Mouse (Mus musculus) CH12.LX (cell line): ENCODE measurements around the gene Slc5a1. TPM values are rescaled to one million over a fixed set of nuclear protein-coding genes. Genes with fewer than 3 reads are reported as not detected.

Experiments
- DNase-seq: peaks from one replicate; pipeline ENCODE4 v3.0.0-alpha.2; 2013; ENCODE audit errors: extremely low read depth
- H3K27ac ChIP-seq: 2 replicates; pipeline ENCODE4 v1.5.1; 2012; ENCODE audit warnings: low read depth, mild to moderate bottlenecking, control low read depth, moderate library complexity; ENCODE audit not compliant: insufficient read depth
- H3K27me3 ChIP-seq: replicated peaks from 2 replicates; pipeline ENCODE3; 2012; ENCODE audit warnings: inconsistent platforms
- H3K36me3 ChIP-seq, 2 experiments: replicated peaks in 1 of 2; 2 replicates each; pipeline versions ENCODE3 to v1.6.1; 2012; ENCODE audit warnings: inconsistent platforms in 1 of 2, low read length in 1 of 2, mild to moderate bottlenecking in 1 of 2, mixed read lengths in 1 of 2, moderate library complexity in 1 of 2; ENCODE audit not compliant: control insufficient read depth in 1 of 2, insufficient read depth in 1 of 2
- H3K4me1 ChIP-seq, 2 experiments: 2 replicates each; pipeline ENCODE4 v1.6.1; 2012; ENCODE audit warnings: inconsistent platforms in 1 of 2, moderate library complexity in 1 of 2; ENCODE audit not compliant: insufficient read depth in 2 of 2, control insufficient read depth in 1 of 2
- H3K4me2 ChIP-seq: 2 replicates; pipeline ENCODE4 v1.6.1; 2012; ENCODE audit warnings: low read depth, mild to moderate bottlenecking, control low read depth; ENCODE audit not compliant: poor library complexity, insufficient read depth, severe bottlenecking
- H3K4me3 ChIP-seq, 3 experiments: fragments of 150-350 bp in 1 of 3; sonication (generic) in 1 of 3; replicated peaks in 1 of 3; 2 replicates each; pipeline versions ENCODE3 to v1.5.1; 2011 to 2012; ENCODE audit warnings: low read depth in 2 of 3, low read length in 2 of 3, mild to moderate bottlenecking in 2 of 3, moderate library complexity in 2 of 3, control low read depth in 1 of 3, improper control_type of control experiment in 1 of 3, inconsistent platforms in 1 of 3, mixed read lengths in 1 of 3; ENCODE audit not compliant: poor library complexity in 1 of 3
- H3K79me2 ChIP-seq: replicated peaks from 2 replicates; pipeline ENCODE4 v1.6.1; 2012; ENCODE audit warnings: mild to moderate bottlenecking, moderate library complexity; ENCODE audit not compliant: control insufficient read depth, poor library complexity, insufficient read depth, severe bottlenecking; ENCODE audit errors: extremely low read depth
- H3K9ac ChIP-seq: 2 replicates; pipeline ENCODE4 v1.6.1; 2012; ENCODE audit warnings: low read depth, mild to moderate bottlenecking, control low read depth, moderate library complexity; ENCODE audit not compliant: insufficient read depth
- H3K9me3 ChIP-seq: replicated peaks from 2 replicates; pipeline ENCODE3; 2012; ENCODE audit warnings: low read length, inconsistent platforms, mixed read lengths
- BHLHE40 ChIP-seq: IDR thresholded peaks from 2 replicates; pipeline ENCODE4 v1.6.1; 2011; ENCODE audit warnings: mild to moderate bottlenecking, low read depth, low read length, improper control_type of control experiment
- CHD1 ChIP-seq: IDR thresholded peaks from 2 replicates; pipeline ENCODE4 v1.6.1; 2012; ENCODE audit warnings: low read depth, low read length, improper control_type of control experiment, inconsistent platforms
- CHD2 ChIP-seq: IDR thresholded peaks from 2 replicates; pipeline ENCODE4 v1.6.1; 2011; ENCODE audit warnings: low read length, improper control_type of control experiment
- E2F4 ChIP-seq: IDR thresholded peaks from 2 replicates; pipeline ENCODE4 v1.6.1; 2011; ENCODE audit warnings: low read depth, low read length, improper control_type of control experiment; ENCODE audit not compliant: insufficient replicate concordance
- ELF1 ChIP-seq: IDR thresholded peaks from 2 replicates; pipeline ENCODE4 v1.6.1; 2014; ENCODE audit warnings: low read depth, mild to moderate bottlenecking, inconsistent platforms, low read length, improper control_type of control experiment
- EP300 ChIP-seq: IDR thresholded peaks from 2 replicates; pipeline ENCODE4 v1.6.1; 2011; ENCODE audit warnings: low read length, improper control_type of control experiment
- GABPA ChIP-seq: IDR thresholded peaks from 2 replicates; pipeline ENCODE4 v1.6.1; 2012; ENCODE audit warnings: low read depth, low read length, improper control_type of control experiment, inconsistent platforms; ENCODE audit not compliant: insufficient replicate concordance
- HCFC1 ChIP-seq: IDR thresholded peaks from 2 replicates; pipeline ENCODE4 v1.6.1; 2012; ENCODE audit warnings: low read depth, mild to moderate bottlenecking, inconsistent platforms, low read length, improper control_type of control experiment
- IRF4 ChIP-seq: IDR thresholded peaks from 2 replicates; pipeline ENCODE4 v1.6.1; 2014; ENCODE audit warnings: low read depth, mild to moderate bottlenecking, inconsistent platforms, low read length, improper control_type of control experiment
- MAX ChIP-seq: IDR thresholded peaks from 2 replicates; pipeline ENCODE4 v1.6.1; 2011; ENCODE audit warnings: low read length, improper control_type of control experiment
- MEF2A ChIP-seq: IDR thresholded peaks from 2 replicates; pipeline ENCODE4 v1.6.1; 2014; ENCODE audit warnings: low read depth, mild to moderate bottlenecking, inconsistent platforms, low read length, improper control_type of control experiment, borderline replicate concordance
- NELFE ChIP-seq: IDR thresholded peaks from 2 replicates; pipeline ENCODE4 v1.6.1; 2011; ENCODE audit warnings: low read depth, low read length, improper control_type of control experiment
- POLR2A ChIP-seq: IDR thresholded peaks from 2 replicates; pipeline ENCODE4 v1.6.1; 2011; ENCODE audit warnings: low read depth, mild to moderate bottlenecking, improper control_type of control experiment, low read length
- POLR2AphosphoS2 ChIP-seq: IDR thresholded peaks from 2 replicates; pipeline ENCODE4 v1.6.1; 2011; ENCODE audit warnings: low read depth, low read length, improper control_type of control experiment
- RAD21 ChIP-seq: IDR thresholded peaks from 2 replicates; pipeline ENCODE4 v1.6.1; 2011; ENCODE audit warnings: low read depth, mild to moderate bottlenecking, low read length, improper control_type of control experiment, moderate library complexity
- RCOR1 ChIP-seq: conservative IDR thresholded peaks from 2 replicates; pipeline ENCODE4 v1.6.1; 2012; ENCODE audit warnings: low read depth, mild to moderate bottlenecking, inconsistent platforms, low read length, improper control_type of control experiment
- SMC3 ChIP-seq: IDR thresholded peaks from 2 replicates; pipeline ENCODE4 v1.6.1; 2011; ENCODE audit warnings: low read depth, low read length, improper control_type of control experiment
- TBP ChIP-seq: conservative IDR thresholded peaks from 2 replicates; pipeline ENCODE4 v1.6.1; 2011; ENCODE audit warnings: low read depth, low read length, improper control_type of control experiment
- ZKSCAN1 ChIP-seq: IDR thresholded peaks from 2 replicates; pipeline ENCODE4 v1.6.1; 2012; ENCODE audit warnings: low read depth, inconsistent platforms, low read length, improper control_type of control experiment, borderline replicate concordance
- dilution Hi-C: fragments of 300-500 bp; cut with MboI; formaldehyde crosslinking; loops from 2 replicates; pipeline ENCODE4 v1.14.3; 2020; ENCODE audit warnings: low sequenced_read_pairs; ENCODE audit not compliant: extremely low pct_unique_long_range_greater_than_20kb, extremely low pct_ligation_motif_present
- in situ Hi-C: fragments of 300-500 bp; cut with MboI; formaldehyde crosslinking; loops from 3 replicates; pipeline ENCODE4 v1.14.3; 2019; ENCODE audit warnings: low sequenced_read_pairs, low pct_ligation_motif_present, low pct_unique_long_range_greater_than_20kb, mixed read lengths
- polyA plus RNA-seq: library from polyadenylated mRNA; unstranded; fragments of >175 nt; gene quantifications from 2 replicates; pipeline ENCODE4 v1.2.1, GENCODE M21; 2012; ENCODE audit warnings: low read depth; ENCODE audit not compliant: insufficient read length
- total RNA-seq, 2 experiments: library from RNA; depleted of rRNA; stranded (reverse); fragments of 300-350 nt in 1 of 2; fragments of >200 nt in 1 of 2; gene quantifications; 2 replicates each; pipeline ENCODE4 v1.2.3; 2012 to 2014

Slc5a1 gene
- total and polyA plus RNA-seq, 3 experiments = 0.30 to 0.38 (median 0.33) TPM

GRCm38 (mm10) chr5:33082896-33083295, 21.1 kb upstream of the Slc5a1 start:
- Histone ChIP-seq H3K4me3 (no peak overlapping the region), H3K4me2 (no peak overlapping the region)
- dilution Hi-C loops = no loop called here

GRCm38 (mm10) chr5:33084599-33084998, 19.4 kb upstream of the Slc5a1 start:
- peaks cover 0 to 3% of the 10 kb centered on the region in 2 experiments; a peak in 1 of 4 replicates for H3K4me1 ChIP-seq
- no peak overlapping the region for H3K9ac ChIP-seq
- no peak overlapping the region for H3K4me3 ChIP-seq
- TF ChIP-seq GABPA (no peak), POLR2AphosphoS2 (no peak), NELFE (no peak), MAX (no peak), CHD2 (no peak), MEF2A (no peak), HCFC1 (no peak), EP300 (no peak), CHD1 (no peak), SMC3 (no peak), RCOR1 (no peak), ELF1 (no peak), POLR2A (no peak), BHLHE40 (no peak)
- no peaks in the 10 kb centered on the region for H3K36me3 ChIP-seq
- DNase-seq = no peak
- in situ Hi-C loops (no loop called here), dilution Hi-C loops (no loop called here)
- peaks cover 7% of the 10 kb centered on the region for H3K27me3 ChIP-seq
- H3K27ac ChIP-seq = no peak overlapping the region
- H3K79me2 ChIP-seq = no peaks in the 10 kb centered on the region
- no peak overlapping the region for H3K4me2 ChIP-seq
- no peaks in the 10 kb centered on the region for H3K9me3 ChIP-seq

More at GRCm38 (mm10) chr5:33082896-33083295, 21.1 kb upstream of the Slc5a1 start:
- Histone ChIP-seq H3K27ac (no peak overlapping the region), H3K4me1 (peaks cover 0 to 3% of the 10 kb centered on the region in 2 experiments; a peak in 1 of 4 replicates), H3K36me3 (no peaks in the 10 kb centered on the region), H3K9ac (no peak overlapping the region), H3K27me3 (peaks cover 7% of the 10 kb centered on the region), H3K79me2 (no peaks in the 10 kb centered on the region), H3K9me3 (no peaks in the 10 kb centered on the region)
- in situ Hi-C loops = no loop called here
- TF ChIP-seq IRF4 (no peak), POLR2A (no peak), EP300 (no peak), ZKSCAN1 (no peak), BHLHE40 (no peak), RAD21 (no peak), TBP (no peak), E2F4 (no peak)
- DNase-seq = no peak
